Mouse (Mus musculus): Measurements from ENCODE around the gene Tmem109.

DNA sequence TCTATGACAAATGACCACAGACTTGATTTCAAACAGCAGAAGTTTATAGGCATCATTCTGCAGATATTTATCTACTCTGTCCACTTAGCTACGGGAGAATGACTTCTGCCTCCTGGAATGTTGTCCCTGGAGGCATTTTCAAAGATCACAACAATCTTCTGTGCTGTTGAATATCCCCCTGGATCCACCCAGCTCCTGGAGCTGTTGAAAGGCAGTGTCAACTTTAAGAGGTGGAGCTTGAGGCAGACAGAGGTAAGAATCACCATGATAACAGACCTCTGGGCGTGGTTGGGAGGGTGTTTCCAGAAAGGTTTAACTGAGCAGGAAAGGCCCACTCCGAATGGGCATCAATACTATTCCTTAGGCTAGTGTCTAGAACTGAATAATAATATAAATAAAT is 46.1 kb downstream of the Tmem109 start:
- TF ChIP-seq CTCF (IDR thresholded peaks at IDR 0.05) = no peak
- no peak for TF ChIP-seq EP300 (IDR thresholded peaks at IDR 0.05; ENCODE audit: insufficient read depth, low read depth, low read length)
- TF ChIP-seq POLR2A (IDR thresholded peaks at IDR 0.05; ENCODE audit: insufficient read depth, low read depth, low read length) = no peak
